Mouse (Mus musculus): ENCODE data around the gene Gpx5. TPM values are rescaled to one million over a fixed set of nuclear protein-coding genes. Genes with fewer than 3 reads are reported as not detected.
"Not testable (repeated sequence)": the region's sequence is repeated elsewhere in the genome, so short reads cannot be mapped to it uniquely, and the experiment has no call there.

Gene Gpx5
- polyA plus RNA-seq, 1 experiment = not detected

DNA sequence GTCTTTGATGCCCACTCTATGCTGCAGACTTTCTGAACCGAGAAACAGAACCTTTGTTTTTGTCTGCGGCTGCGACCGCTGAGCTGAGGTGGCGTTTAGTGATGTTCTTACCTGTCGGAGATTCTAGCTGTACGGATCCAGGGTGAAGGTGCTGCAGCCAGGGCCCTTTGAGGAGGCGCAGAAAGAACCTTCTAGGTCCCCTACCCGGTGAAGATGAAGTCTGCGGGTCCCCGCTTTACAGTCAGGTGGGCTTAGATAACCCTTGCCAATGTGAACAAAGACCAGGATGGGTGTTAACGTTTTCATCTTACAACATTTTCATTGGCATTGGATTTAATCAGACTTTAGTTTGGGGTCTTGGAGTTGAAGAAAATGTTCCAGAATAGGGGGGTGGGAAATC lies 39.0 kb downstream of the Gpx5 start:
- Histone ChIP-seq H3K27ac (replicated peaks; ENCODE audit: low read depth, low read length) (no peak overlapping the region), H3K4me1 (ENCODE audit: control insufficient read depth, insufficient read depth, insufficient read length, low read length) (no peaks in the 10 kb centered on the region), H3K4me3 (ENCODE audit: insufficient read depth, low read depth, low read length) (no peak overlapping the region)

GRCm38 (mm10) chr13:21253040-21253439 lies 39.5 kb downstream of the Gpx5 start:
- no peaks in the 10 kb centered on the region for H3K4me1 ChIP-seq (ENCODE audit: control insufficient read depth, insufficient read depth, insufficient read length, low read length)
- no peak overlapping the region for H3K27ac ChIP-seq (replicated peaks; ENCODE audit: low read depth, low read length)
- H3K4me3 ChIP-seq (ENCODE audit: insufficient read depth, low read depth, low read length) = no peak overlapping the region

- H3K4me3 ChIP-seq (ENCODE audit: insufficient read depth, low read depth, low read length) = no peak overlapping the region
Measured at GRCm38 (mm10) chr13:21250074-21250681, 42.4 kb downstream of the Gpx5 start.

GRCm38 (mm10) chr13:21249022-21249421 lies 43.5 kb downstream of the Gpx5 start:
- H3K27ac ChIP-seq (replicated peaks; ENCODE audit: low read depth, low read length) = no peak overlapping the region
- no peak overlapping the region for H3K4me3 ChIP-seq (ENCODE audit: insufficient read depth, low read depth, low read length)
- no peaks in the 10 kb centered on the region for H3K4me1 ChIP-seq (ENCODE audit: control insufficient read depth, insufficient read depth, insufficient read length, low read length)

More at GRCm38 (mm10) chr13:21250074-21250681, 42.4 kb downstream of the Gpx5 start:
- H3K27ac ChIP-seq (replicated peaks; ENCODE audit: low read depth, low read length) = no peak overlapping the region
- H3K4me1 ChIP-seq (ENCODE audit: control insufficient read depth, insufficient read depth, insufficient read length, low read length) = no peaks in the 10 kb centered on the region

- Histone ChIP-seq H3K4me1 (ENCODE audit: control insufficient read depth, insufficient read depth, insufficient read length, low read length) (no peaks in the 10 kb centered on the region), H3K4me3 (ENCODE audit: insufficient read depth, low read depth, low read length) (no peak overlapping the region), H3K27ac (replicated peaks; ENCODE audit: low read depth, low read length) (no peak overlapping the region)
Measured at GRCm38 (mm10) chr13:21246276-21246675, 46.3 kb downstream of the Gpx5 start.

DNA sequence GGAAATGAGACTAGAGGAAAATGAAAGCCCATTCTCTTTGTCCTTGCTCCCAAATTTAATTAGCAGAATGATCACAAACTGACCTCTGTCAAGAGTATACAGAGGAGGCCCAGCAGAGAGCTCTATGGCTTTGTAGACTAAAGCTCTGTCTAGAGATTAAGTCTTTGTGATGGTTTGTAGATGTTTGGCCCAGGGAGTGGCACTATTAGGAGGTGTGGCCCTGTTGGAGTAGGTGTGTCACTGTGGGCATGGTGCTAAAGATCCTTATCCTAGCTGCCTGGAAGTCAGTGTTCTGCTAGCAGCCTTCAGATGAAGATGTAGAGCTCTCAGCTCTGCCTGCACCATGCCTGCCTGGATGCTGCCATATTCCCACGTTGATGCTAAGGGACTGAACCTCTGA lies 47.6 kb downstream of the Gpx5 start:
- not testable (repeated sequence) for H3K4me1 ChIP-seq (ENCODE audit: control insufficient read depth, insufficient read depth, insufficient read length, low read length); H3K27ac ChIP-seq (replicated peaks; ENCODE audit: low read depth, low read length)

GRCm38 (mm10) chr13:21244089-21244488 lies 48.4 kb downstream of the Gpx5 start:
- H3K27ac ChIP-seq (replicated peaks; ENCODE audit: low read depth, low read length) = no peak overlapping the region
- no peak overlapping the region for H3K4me3 ChIP-seq (ENCODE audit: insufficient read depth, low read depth, low read length)
- H3K4me1 ChIP-seq (ENCODE audit: control insufficient read depth, insufficient read depth, insufficient read length, low read length) = no peaks in the 10 kb centered on the region

More for the DNA sequence above, 47.6 kb downstream of the Gpx5 start:
- not testable (repeated sequence) for H3K4me3 ChIP-seq (ENCODE audit: insufficient read depth, low read depth, low read length)

GRCm38 (mm10) chr13:21243196-21243595 lies 49.3 kb downstream of the Gpx5 start:
- Histone ChIP-seq H3K4me3 (ENCODE audit: insufficient read depth, low read depth, low read length) (no peak overlapping the region), H3K4me1 (ENCODE audit: control insufficient read depth, insufficient read depth, insufficient read length, low read length) (no peaks in the 10 kb centered on the region)

DNA sequence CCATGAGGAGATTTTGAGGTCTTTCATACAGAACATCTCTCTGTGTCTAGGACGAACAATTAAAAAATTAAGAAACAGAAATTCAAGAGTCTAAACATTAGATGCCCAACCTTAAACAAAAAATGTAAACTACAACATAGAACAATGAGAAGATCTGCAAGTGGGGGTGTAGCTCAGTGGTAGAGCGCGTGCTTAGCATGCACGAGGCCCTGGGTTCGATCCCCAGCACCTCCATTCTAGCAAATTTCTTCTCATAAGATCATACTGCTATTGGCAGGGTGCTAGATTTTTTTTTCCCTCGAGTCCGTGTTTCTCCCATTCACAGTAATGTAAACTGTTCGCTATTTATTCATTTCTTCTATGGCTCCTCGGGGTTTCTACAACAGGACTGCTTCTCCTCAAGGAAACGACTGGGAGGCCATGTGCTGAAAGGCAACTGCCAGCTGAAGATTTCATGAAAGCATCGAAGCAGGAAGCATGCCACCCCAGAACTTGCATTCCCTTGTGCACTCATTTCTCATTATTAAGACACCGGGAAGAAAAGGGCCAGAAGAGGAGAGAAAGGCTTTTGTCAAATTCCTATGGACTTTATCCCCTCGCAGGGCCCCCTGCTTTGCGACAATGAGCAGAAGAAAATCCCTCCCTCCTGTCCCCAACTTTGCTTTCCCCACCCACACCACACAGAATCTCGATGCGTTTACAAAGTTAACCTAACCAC lies 50.0 kb downstream of the Gpx5 start:
- Histone ChIP-seq H3K4me1 (ENCODE audit: control insufficient read depth, insufficient read depth, insufficient read length, low read length) (no peaks in the 10 kb centered on the region), H3K27ac (replicated peaks; ENCODE audit: low read depth, low read length) (no peak overlapping the region), H3K4me3 (ENCODE audit: insufficient read depth, low read depth, low read length) (no peak overlapping the region)

More at GRCm38 (mm10) chr13:21243196-21243595, 49.3 kb downstream of the Gpx5 start:
- no peak overlapping the region for H3K27ac ChIP-seq (replicated peaks; ENCODE audit: low read depth, low read length)

GRCm38 (mm10) chr13:21240788-21241187 lies 51.7 kb downstream of the Gpx5 start:
- Histone ChIP-seq H3K4me3 (ENCODE audit: insufficient read depth, low read depth, low read length) (no peak overlapping the region), H3K27ac (replicated peaks; ENCODE audit: low read depth, low read length) (no peak overlapping the region), H3K4me1 (ENCODE audit: control insufficient read depth, insufficient read depth, insufficient read length, low read length) (no peaks in the 10 kb centered on the region)

DNA sequence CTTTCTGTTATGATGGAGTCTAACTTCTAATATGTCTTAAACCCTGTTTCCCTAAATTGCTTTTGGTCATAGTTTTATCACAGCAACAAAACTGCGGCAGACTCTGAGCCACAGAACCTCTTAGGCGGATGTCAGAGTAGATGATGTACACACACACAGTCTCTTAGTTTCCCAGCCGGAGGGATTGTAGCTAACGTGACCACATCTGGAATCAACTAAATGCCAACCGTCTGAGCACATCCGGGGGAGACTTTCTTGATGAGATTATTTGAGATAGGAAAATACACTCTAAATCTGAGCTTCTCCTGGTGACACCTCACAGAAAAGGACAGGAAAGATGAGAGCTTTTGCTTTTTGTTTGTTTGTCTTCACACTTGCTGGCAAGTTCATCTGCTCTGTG lies 55.4 kb downstream of the Gpx5 start:
- Histone ChIP-seq H3K4me1 (ENCODE audit: control insufficient read depth, insufficient read depth, insufficient read length, low read length) (0 out of 2 replicates have a peak, but pooled peaks cover 3% of the 10 kb centered on the region), H3K27ac (replicated peaks; ENCODE audit: low read depth, low read length) (no peak overlapping the region), H3K4me3 (ENCODE audit: insufficient read depth, low read depth, low read length) (no peak overlapping the region)

- Histone ChIP-seq H3K4me1 (ENCODE audit: control insufficient read depth, insufficient read depth, insufficient read length, low read length) (0 out of 2 replicates have a peak, but pooled peaks cover 3% of the 10 kb centered on the region), H3K27ac (replicated peaks; ENCODE audit: low read depth, low read length) (no peak overlapping the region), H3K4me3 (ENCODE audit: insufficient read depth, low read depth, low read length) (no peak overlapping the region)
Measured at GRCm38 (mm10) chr13:21236714-21237113, 55.8 kb downstream of the Gpx5 start.

Other genes with a start within 250 kb of the Gpx5 start
- not detected in 2 replicates for gene Olfr1370, start 217.8 kb downstream of the Gpx5 start, polyA plus RNA-seq (2012; ENCODE audit: insufficient read depth, insufficient read length, missing spikeins)
- not detected in 2 replicates for gene Olfr1369-ps1, start 181.2 kb downstream of the Gpx5 start, polyA plus RNA-seq (2012; ENCODE audit: insufficient read depth, insufficient read length, missing spikeins)
- gene Olfr263, start 163.1 kb downstream of the Gpx5 start, polyA plus RNA-seq (2012; ENCODE audit: insufficient read depth, insufficient read length, missing spikeins) = not detected in 2 replicates
- gene Olfr1368, start 146.9 kb downstream of the Gpx5 start, polyA plus RNA-seq (2012; ENCODE audit: insufficient read depth, insufficient read length, missing spikeins) = not detected in 2 replicates
- gene Trim27, start 113.3 kb downstream of the Gpx5 start, polyA plus RNA-seq (2012; ENCODE audit: insufficient read depth, insufficient read length, missing spikeins) = 9.1 and 14.4 TPM in 2 replicates
- gene Gpx6, start 19.4 kb upstream of the Gpx5 start, polyA plus RNA-seq (2012; ENCODE audit: insufficient read depth, insufficient read length, missing spikeins) = not detected in 2 replicates
- not detected in 2 replicates for gene Olfr1367, start 54.2 kb upstream of the Gpx5 start, polyA plus RNA-seq (2012; ENCODE audit: insufficient read depth, insufficient read length, missing spikeins)
- 2.5 and 3.3 TPM in 2 replicates for gene Zscan12, start 70.1 kb upstream of the Gpx5 start, polyA plus RNA-seq (2012; ENCODE audit: insufficient read depth, insufficient read length, missing spikeins)
- gene Zkscan3, start 110.0 kb upstream of the Gpx5 start, polyA plus RNA-seq (2012; ENCODE audit: insufficient read depth, insufficient read length, missing spikeins) = 22.9 and 36.8 TPM in 2 replicates
- 0.42 TPM in 1 of 2 replicates, not detected in the other for gene Pgbd1, start 148.3 kb upstream of the Gpx5 start, polyA plus RNA-seq (2012; ENCODE audit: insufficient read depth, insufficient read length, missing spikeins)
- 16.1 and 18.3 TPM in 2 replicates for gene Zscan26, start 161.0 kb upstream of the Gpx5 start, polyA plus RNA-seq (2012; ENCODE audit: insufficient read depth, insufficient read length, missing spikeins)
- 1.3 and 2.5 TPM in 2 replicates for gene Nkapl, start 175.8 kb upstream of the Gpx5 start, polyA plus RNA-seq (2012; ENCODE audit: insufficient read depth, insufficient read length, missing spikeins)
- gene Zkscan4, start 186.2 kb upstream of the Gpx5 start, polyA plus RNA-seq (2012; ENCODE audit: insufficient read depth, insufficient read length, missing spikeins) = 1.7 and 2.2 TPM in 2 replicates
- not detected in 2 replicates for gene Gm10065, start 186.7 kb upstream of the Gpx5 start, polyA plus RNA-seq (2012; ENCODE audit: insufficient read depth, insufficient read length, missing spikeins)
- gene AK157302, start 202.5 kb upstream of the Gpx5 start, polyA plus RNA-seq (2012; ENCODE audit: insufficient read depth, insufficient read length, missing spikeins) = 1.6 TPM in 1 of 2 replicates, not detected in the other
- gene Gm11273, start 208.7 kb upstream of the Gpx5 start, polyA plus RNA-seq (2012; ENCODE audit: insufficient read depth, insufficient read length, missing spikeins) = 124 and 176 TPM in 2 replicates
- 6.0 and 6.4 TPM in 2 replicates for gene Zkscan8, start 238.4 kb upstream of the Gpx5 start, polyA plus RNA-seq (2012; ENCODE audit: insufficient read depth, insufficient read length, missing spikeins)

Measured in brown adipose tissue, adult 24 weeks (tissue).